Mouse (Mus musculus): ENCODE measurements at regions not wholly inside any gene's neighbourhood (a gene's known extent, or its start where the extent isn't known, plus 50 kb on each side); places are given as distances from the start of the nearest gene placed in this dataset.

- no peak for DNase-seq (ENCODE audit: low spot score in 2 of 2)
These were observed 152.1 kb downstream of the Katnal1 start for GRCm38 (mm10) chr5:148776796-148777659.

DNA sequence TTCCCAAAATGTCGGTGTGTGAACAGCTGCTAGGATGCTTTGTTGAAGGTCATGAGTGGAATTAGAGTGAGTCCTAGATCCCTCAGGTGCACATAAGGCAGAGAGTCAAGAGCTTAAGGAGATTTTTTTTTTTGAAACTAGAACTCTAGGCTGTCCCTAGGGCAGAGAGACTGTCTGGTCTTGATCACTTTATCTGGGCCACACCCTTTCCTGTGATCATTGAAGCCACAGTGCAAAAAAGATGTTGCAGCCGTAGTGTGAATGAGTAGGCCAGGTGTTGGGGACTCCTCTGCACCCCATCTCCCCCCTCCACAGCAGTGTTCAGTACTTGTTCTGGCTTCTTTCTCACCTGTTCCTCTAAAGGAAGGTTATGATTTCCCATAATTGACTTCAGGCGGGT lies 153.9 kb downstream of the Katnal1 start:
- DNase-seq (ENCODE audit: low spot score in 2 of 2), result no peak

DNA sequence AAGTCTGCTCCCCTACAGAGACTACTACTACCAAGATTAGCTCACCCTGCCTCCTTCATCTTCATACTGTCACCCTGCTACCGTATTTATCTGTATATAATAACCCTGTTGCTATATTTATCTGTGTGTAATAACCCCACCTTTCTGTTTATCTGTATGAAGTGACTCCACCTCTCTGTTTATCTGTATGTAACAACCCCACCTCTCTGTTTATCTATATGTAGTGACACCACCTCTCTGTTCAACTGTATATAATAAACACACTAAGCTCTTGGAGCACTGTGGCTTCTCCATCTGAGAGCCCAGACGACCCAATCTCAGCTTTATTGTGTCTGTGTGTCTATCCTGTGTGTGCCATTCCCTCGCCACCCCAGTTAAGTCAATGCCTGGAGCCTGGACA lies 154.7 kb downstream of the Katnal1 start:
- no peak for DNase-seq (ENCODE audit: low spot score in 2 of 2)

- DNase-seq (ENCODE audit: low spot score in 2 of 2), result no peak
These were observed 159.7 kb downstream of the Katnal1 start for GRCm38 (mm10) chr5:148769452-148769851.

DNA sequence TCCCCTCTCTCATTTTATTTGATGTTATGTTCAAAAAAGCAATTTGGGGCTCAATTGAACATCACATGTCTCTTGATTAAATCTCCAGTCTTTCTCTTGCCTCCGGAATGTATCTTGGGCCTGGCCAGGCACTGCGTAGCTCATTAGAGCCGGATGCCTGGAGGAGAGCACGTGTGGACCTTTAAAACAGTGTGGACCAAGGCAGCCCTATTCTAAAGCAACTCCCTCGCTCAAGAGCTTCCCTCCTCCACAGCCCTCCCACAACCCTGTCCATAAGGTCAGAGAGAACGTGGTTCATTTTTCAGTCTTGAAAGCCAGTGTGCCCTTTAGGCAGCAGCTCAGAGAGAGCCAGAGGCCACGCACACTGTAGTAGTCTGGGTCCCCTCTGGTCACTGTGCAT lies 160.8 kb downstream of the Katnal1 start:
- no peak for DNase-seq (ENCODE audit: low spot score in 2 of 2)

DNA sequence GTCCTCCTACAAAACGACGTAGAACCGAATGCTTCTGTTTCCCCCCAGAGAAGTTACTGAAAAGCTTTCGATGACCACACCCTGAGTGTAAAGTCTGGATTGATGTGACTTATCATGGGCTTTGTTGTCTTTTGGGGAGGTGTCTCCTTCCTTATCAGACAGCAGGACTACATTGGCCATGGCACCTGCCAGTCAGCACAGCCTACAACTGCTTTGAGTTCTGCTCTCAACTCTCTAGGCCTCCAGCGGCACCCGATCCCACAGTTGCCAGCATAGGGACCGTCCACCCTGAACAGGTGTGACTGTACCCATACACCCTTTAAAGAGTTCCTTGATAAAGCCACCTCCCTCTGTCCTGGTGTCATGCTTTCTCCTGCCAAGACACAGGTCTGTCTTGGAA lies 163.1 kb downstream of the Katnal1 start:
- DNase-seq (ENCODE audit: low spot score in 2 of 2), result no peak

DNA sequence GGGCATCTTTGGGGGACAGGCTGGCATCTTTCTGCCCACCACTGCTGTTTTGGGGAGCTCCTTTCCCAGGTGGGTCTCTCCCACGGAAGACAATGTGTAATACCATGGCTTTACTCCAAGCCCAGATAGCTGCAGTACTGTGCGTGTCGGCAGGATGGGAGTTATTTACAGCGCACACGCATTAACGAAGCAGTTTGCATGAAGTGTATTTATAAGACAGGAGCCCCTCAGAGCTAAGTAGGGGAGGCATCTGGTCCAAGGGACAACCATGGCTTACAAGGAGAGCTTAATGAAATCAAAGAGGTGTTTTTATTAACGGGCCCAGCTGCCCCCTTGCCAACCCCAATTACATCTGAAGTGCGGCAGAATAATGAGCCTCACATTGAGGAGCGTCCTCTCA lies 169.0 kb downstream of the Katnal1 start:
- no peak for DNase-seq (ENCODE audit: low spot score in 2 of 2)

- DNase-seq (ENCODE audit: low spot score in 2 of 2), result no peak
These were observed 170.3 kb downstream of the Katnal1 start for GRCm38 (mm10) chr5:148758786-148759185.

GRCm38 (mm10) chr5:148757715-148758114 lies 171.4 kb downstream of the Katnal1 start:
- no peak for DNase-seq (ENCODE audit: low spot score in 2 of 2)

DNA sequence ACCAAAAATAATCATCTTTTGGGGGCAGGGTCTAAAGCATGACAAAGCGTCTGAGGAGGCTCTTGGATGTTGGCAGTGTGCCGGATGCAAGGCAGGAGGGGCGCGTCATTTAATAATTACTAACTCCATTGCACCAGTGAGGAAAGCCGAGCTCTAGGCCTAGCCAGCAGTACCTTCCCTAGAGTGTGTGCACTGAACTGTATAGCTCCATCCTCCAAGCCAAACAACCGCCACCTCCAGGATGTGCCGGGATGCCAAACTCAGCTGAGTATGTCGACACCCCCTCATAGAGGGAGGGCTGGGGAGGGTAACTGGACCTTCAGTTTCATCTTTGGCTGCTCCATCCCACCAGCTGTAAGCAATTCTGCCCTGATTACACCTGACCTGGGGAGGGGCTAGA lies 171.9 kb downstream of the Katnal1 start:
- DNase-seq (ENCODE audit: low spot score in 2 of 2), result no peak

DNA sequence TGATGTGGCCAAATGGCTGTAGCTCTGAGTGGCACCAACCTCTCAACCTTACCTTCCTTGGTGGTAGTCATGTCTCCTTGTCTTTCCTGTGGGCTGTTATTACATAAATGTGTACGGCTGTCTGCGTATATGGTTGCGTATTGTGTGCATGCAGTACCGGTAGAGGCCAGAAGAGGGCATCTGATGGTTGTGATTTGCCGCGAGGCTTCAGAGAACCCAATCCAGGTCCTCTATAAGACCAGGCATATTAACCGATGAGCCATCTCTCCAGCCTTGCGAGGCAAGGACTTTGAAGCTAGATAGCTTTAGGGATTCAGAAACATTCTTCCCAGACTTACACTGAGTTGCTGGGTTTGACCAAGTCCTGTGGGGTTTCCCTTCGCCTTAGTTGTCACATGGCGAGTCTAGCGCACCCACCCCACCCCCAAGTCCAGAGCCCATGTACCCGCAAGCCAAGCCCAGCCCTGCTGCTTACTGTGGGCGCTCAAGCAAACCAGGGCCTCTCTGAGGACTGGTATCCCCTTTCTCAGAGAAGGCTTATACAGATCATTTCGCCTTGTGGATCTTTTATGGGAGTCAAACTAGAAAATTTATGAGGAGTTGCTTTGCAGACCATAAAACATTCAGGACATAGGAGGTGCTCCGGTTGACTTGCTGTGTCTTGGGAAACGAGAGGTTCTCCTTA lies 172.7 kb downstream of the Katnal1 start:
- no peak for DNase-seq (ENCODE audit: low spot score in 2 of 2)

DNA sequence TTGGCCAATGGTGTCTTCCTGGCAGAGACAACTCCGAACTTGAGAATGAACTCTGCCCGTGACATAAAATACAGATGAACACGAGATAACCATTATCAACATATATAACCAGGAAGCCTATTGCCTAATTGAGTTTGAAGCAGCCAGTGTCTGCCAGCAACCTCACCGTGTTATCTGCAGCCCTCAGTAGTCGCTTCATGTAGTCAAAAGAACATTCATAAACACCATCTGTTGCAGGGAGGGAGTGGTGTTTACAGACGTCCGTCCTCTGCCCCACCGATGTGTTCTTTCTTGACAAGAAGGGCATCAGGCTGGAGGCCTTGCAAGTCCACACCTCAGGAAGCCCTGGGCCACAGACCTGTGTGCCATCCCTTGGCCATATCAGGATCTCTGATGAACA lies 173.3 kb downstream of the Katnal1 start:
- DNase-seq (ENCODE audit: low spot score in 2 of 2), result no peak

GRCm38 (mm10) chr5:148754896-148755295 lies 174.2 kb downstream of the Katnal1 start:
- no peak for DNase-seq (ENCODE audit: low spot score in 2 of 2)

DNA sequence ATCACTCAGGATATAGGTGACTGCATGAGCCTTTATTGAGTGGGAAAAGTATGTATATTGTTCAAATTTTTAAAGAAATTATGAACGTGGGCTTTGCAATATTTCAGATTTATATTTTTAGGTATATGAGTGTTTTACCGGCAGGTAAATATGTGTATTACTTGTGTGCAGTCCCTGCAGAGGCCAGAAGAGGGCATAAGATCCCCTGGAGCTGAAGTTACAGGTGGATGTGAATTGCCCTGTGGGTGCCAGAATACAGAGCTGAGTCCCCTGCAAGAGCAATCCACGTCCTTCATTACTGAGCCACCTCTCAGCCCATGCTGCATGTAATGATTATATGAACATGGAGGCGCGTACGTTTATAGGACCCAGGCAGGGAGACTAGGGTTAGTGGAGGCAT lies 174.8 kb downstream of the Katnal1 start:
- no peak for DNase-seq (ENCODE audit: low spot score in 2 of 2)

DNA sequence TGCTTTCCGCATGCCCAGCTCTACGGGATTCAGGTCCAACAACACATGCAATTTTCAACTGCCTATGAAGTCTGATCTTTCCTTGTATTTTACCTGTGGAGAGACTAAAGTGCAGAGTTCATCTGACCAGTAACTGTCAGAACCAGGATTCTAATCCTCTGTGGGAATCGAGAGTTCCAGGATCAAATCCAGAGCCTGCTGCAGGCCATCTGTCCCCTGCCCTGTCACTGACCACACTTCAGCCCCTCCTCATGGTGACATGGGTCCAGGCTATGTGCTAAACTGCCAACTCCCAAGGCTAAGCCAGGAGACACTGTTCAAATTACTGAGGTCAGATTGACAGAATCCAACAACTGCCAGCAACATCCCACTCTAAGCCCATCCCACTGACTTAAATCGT lies 175.7 kb downstream of the Katnal1 start:
- no peak for DNase-seq (ENCODE audit: low spot score in 2 of 2)

DNA sequence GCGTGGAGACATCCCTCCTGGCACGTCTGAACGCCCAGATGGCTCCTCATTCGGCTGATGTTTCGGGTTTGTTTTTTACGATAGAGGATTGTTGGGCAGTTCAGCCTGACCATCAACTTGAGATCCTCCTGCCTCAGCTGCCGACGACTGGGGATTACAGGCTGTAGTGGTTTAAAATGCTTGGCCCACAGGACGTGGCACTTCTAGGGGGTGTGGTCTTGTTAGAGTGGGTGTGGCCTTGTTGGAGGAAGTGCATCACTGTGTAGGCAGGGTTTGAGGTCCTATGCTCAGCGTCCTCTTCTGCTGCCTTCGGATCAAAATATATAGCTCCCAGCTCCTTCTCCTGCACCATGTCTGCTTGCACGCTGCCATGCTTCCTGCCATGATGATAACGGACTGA lies 177.1 kb downstream of the Katnal1 start:
- DNase-seq (ENCODE audit: low spot score in 2 of 2), result no peak

- peak; percentile 51 to 85 for DNase-seq (ENCODE audit: low spot score in 2 of 2)
These were observed 179.0 kb downstream of the Katnal1 start for GRCm38 (mm10) chr5:148750002-148750734.

DNA sequence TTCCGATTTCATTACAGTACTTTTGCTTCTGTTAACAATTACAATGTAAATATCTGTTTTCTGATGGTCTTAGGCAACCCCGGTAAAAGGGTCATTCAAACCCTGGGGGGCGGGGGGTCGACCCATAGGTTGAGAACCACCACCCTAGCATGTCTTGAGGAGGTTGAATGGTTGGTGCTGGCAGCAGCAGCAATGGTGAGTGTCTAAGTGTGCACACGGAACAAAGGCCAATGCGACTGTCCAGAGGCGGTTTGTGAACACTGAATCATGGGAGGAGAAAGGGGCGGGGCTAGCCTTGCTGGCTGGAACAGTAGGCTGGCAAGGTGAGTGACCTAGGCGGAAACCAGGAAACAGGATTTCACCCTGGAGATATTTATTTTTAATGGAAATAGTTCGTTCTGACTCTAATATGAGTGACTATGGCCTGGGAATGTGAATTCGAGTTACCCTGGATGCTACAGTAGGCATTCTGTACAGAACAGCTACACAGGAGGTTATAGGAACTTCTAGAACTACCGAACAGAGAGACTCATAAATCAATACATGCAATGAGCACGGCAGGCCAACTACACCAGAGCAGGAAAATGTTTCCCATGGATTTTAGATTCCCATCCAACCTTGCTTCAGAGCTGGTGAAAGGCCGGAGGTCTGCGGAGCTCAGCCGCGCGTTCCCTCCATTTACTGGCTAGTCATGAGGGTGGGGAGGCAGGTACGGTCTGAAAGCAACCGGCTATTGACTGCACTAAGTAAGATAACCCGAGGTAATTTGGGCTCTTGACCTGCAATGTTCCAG lies 181.0 kb downstream of the Katnal1 start:
- no peak for DNase-seq (ENCODE audit: low spot score in 2 of 2)

- no peak for DNase-seq (ENCODE audit: low spot score in 2 of 2)
These were observed 181.6 kb downstream of the Katnal1 start for GRCm38 (mm10) chr5:148747549-148747948.

DNA sequence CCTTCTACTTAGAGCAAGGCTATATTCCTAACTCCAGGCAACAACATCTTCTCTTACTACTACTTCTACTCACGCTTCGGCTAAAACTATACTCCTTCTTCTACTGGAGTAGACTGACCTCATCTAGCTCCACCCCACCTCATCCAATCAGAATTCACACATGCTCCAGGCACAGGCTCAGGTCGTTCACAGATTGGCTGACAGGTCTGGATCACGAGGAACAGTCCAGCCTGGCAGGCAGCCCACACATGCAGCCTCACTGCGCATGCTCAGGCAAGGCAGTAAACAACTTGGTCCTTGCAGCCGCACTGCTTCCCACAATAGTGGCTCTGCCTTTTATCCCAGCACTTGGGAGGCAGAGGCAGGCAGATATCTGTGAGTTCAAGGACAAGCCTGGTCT lies 182.4 kb downstream of the Katnal1 start:
- peak; percentile 6 to 50 for DNase-seq (ENCODE audit: low spot score in 2 of 2)

DNA sequence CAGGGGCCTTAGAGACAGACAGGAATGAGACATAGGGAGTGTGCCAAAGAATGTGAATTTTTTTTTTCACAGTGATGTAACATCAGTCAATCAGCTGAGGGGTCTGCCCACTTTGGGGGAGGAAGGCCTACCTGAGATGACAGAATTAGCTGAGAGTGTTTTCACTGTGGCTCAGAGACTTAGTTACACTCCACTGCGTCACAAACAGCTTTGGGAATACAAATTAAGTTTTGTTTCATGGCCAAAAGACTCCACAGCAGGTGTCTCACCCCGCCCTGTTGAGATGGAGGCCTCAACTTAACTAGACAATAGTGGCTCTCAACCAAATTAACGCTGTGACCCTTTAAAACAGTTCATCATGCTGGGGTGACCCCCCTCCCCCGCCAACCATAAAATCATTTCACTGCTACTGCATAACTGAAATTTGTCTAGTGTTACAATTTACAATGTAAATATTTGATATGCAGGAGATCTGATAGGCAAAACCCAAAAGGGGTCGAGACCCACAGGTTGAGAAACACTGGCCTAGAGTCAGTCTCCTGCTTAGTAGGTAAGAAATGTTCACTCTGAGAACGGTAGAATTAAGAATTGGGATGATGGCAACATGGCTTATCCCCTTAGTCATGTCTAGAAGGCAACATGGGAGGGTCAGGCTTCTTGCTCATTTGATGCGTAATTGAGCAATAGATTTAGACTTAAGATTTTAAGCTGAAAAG lies 184.3 kb downstream of the Katnal1 start:
- DNase-seq (ENCODE audit: low spot score in 2 of 2), result no peak

All from right cerebral cortex, postnatal 36 days (tissue).